Mouse (Mus musculus): ENCODE measurements around the gene 4933428M09Rik. TPM values are rescaled to one million over a fixed set of nuclear protein-coding genes. Genes with fewer than 3 reads are reported as not detected.

Gene 4933428M09Rik
- not detected in 2 replicates for polyA plus RNA-seq (2012; rRNA removed)

GRCm38 (mm10) chrX:139178928-139179327, at the start of gene 4933428M09Rik:
Gene 4933428M09Rik (plus strand): TSS chrX:139179228.

GRCm38 (mm10) chrX:139209829-139210225, 30.8 kb downstream of the 4933428M09Rik start, which contains the start of gene Mum1l1:
Gene Mum1l1 (plus strand): TSS chrX:139210042.

Other genes with a start within 250 kb of the 4933428M09Rik start
- gene Serpina7, start 94.0 kb upstream of the 4933428M09Rik start, polyA plus RNA-seq (2012; rRNA removed) = 0.04 and 0.18 TPM in 2 replicates
- gene 4930513O06Rik, start 93.0 kb upstream of the 4933428M09Rik start, polyA plus RNA-seq (2012; rRNA removed) = not detected in 2 replicates
- gene Mum1l1, start 30.8 kb downstream of the 4933428M09Rik start, polyA plus RNA-seq (2012; rRNA removed) = 2.3 and 3.5 TPM in 2 replicates
- 0.06 and 0.09 TPM in 2 replicates for gene Trap1a, start 154.5 kb downstream of the 4933428M09Rik start, polyA plus RNA-seq (2012; rRNA removed)